Mouse (Mus musculus) mesoderm, embryonic 11.5 days (tissue): ENCODE results near the gene Rprml.
A peak's percentile ranks its signal among the peaks of the same experiment; 100 is the strongest.

ENCODE experiments used
- DNase-seq: peaks from one replicate; pipeline ENCODE4 v3.0.0-alpha.2; 2012; ENCODE audit warnings: low read depth, low spot score

Gene Rprml

DNA sequence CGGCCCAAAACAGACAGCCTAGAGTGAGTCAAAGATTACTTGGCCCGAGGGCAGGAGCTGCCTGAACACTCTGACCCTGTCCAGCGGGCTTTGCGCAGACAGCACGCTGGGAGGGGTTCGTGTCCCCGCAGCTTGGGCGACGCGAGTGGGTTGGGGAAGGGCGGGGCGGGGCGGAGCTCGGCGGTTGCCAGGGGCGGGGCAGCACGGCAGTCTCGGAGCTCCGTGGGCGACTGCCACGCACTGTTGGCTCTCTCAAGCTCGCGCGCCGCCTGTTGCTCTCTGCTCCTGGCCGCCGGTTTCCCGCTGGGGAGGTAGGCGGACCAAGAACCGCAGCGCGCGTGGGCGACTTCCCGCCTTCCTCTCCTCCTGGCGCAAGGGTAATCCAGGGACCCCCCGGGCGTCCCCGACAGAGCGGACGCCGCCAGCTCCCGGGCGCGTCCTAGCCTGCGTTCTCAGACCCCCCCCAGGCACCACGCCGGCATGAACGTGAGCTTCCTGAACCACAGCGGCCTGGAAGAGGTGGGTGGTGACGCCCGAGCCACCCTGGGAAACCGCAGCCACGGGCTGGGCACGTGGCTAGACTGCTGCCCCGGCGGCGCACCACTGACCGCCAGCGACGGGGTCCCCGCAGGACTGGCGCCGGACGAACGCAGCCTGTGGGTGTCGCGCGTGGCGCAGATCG lies at the start of gene Rprml:
TSS of gene Rprml (plus strand) at position 270 of the 682 bp plus-strand sequence.
- peak; percentile 12 for DNase-seq

DNA sequence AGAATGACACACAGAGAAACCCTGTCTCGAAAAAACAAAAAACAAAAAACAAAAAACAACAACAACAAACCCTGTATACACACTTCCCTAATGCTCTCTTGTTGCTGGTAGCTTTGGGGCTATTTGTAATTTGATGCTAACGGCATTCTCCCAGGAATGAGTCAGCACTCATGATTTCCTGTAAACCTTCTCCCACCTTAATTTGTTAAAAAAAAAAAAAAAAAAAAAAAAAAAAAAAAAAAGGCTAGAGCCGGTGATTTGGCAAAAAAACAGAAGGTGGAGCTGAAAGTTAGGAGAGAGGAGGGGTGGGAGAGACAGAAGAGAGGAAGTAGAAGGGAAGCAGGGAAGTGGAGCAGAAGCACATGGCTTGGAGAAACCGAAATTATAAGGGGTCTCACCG lies 42.8 kb upstream of the Rprml start:
- no peak for DNase-seq

DNA sequence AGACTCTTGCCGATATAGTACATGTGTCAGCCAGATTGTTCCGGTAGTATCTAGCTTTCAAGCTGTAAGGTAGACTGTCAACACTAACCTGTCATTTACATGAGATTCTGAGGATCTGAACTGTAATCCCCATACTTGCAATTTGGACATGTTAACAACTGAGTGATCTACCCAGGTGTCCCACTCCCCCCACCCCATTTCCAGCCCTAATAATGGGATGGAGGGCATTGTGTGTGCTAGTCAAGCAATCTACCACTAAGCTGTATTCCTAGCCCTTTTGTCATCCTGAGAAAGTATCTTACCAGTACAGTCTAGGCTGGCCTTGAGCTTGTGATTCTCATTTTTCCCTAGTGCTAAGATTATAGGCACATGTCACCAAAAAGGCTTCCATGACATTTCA lies 38.6 kb upstream of the Rprml start:
- DNase-seq = no peak

DNA sequence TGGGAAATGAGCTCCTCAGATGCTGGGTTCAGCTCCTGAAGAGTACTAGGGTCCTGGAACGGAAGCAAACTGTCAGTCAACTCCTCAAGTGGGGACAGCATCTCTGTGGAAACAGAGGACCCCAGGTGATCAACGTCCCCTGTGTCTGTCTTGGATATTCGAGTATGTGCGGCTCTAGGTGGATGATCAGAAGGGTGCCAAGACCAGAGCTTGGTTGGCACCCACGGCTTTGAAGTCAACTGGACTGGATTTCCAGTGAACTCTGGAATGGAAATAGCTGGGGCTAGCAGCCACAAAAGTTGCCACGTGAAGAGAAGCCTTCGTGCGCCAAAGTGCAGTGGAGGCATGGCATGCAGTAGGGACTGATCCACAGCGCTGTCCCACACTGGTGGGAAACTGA lies 28.3 kb upstream of the Rprml start, which contains the start of gene Gm884:
TSS of gene Gm884 (minus strand) at position 101 of the 400 bp plus-strand sequence.
- DNase-seq = no peak

DNA sequence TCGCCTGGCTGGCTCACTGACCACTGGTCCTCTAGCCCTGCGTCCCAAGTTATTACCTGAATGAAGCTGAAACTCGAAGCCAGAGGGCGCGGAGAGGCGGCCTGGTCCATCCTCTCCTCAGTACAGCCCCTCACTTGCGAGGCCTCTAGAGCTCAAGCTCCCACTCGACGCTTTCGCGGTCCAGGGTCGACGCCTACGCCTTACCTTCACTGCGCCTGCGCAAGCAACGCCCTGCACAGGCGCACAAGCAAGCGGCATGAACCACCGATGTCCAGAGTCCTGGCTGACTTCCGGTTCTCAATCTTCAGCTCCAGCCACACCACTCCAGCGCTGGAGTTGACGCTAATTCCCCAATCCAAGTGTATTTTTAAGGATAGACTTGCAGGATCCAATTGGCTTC lies 21.9 kb upstream of the Rprml start:
- DNase-seq = no peak

DNA sequence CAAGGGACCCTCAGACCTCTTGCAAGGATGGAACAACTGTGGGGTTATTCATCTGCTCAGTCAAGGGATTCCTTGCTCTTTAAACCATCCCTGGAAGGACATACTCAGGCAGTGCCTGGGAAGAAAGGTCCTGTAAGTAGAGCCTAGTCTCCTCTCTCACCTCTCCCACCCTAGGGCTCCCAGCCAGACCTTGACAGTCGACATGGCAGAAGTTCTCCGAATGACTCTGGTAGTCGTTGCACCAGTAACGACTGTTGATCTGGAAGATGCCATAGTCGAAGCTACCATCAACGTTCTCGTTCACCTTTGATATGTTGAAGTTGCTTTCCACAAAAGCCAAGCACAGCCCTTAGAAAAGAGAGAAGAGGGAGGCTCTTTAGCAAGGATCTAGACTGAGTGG lies 14.6 kb upstream of the Rprml start:
- DNase-seq = no peak

DNA sequence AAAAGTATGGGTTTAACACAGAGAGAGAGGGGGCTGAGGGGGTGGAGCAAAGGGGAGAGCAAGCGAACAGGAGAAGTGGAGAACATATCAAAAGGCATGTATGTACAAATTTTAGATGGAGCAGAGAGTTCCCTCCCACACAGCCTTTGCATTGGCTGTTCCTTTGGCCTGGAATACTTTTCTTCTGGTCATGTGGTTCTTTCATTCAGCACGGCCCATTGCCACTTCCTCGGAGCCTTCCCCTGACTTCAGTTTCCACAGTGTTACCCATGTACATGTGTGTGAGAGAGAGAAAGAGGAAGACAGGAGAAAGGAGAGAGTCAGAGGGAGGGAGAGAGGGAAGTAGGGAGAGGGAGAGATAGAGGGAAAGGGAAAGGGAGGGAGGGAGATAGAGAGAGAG lies 13.9 kb upstream of the Rprml start:
- DNase-seq = no peak

DNA sequence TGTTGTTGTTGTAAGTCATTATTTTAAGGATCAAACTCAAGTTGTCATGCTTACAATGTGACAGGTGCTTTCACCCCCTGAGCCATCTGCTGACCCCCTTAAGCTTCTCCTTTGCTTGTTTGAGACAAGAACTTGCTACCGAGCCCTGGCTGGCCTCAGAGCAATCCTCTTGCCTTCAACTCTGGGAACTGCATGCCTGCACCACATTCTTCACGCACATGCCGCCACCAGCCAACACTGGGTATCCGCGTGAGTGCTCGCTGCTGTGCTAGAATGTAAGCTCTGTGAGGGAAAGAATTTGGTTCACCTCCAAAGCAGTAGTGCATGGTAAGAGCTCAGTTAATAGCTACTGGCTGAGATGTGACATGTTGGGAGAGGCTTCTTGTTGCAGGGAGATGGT lies 13.1 kb upstream of the Rprml start:
- DNase-seq = no peak

DNA sequence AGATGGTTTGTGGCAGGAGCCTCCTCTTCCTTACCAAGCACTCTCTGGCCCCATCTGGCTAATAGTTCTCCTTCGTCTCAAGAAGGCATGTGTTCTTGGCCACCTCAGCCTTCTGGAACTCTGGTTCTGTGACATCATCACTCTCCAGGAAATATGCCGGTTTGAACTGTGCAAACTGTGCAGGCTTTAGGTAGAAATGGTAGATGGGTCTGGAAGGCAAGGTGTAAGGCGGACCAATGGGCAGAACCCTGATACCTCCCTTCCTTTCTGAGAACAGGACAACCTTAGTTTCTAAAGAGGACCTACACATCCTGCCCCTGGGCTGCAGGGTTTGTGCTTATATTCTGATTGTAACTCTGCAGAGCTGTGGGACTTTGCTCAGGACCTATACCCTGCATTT lies 10.6 kb upstream of the Rprml start, which contains the start of gene Lyzl6:
TSS of gene Lyzl6 (minus strand) at position 101 of the 400 bp plus-strand sequence.
- no peak for DNase-seq

DNA sequence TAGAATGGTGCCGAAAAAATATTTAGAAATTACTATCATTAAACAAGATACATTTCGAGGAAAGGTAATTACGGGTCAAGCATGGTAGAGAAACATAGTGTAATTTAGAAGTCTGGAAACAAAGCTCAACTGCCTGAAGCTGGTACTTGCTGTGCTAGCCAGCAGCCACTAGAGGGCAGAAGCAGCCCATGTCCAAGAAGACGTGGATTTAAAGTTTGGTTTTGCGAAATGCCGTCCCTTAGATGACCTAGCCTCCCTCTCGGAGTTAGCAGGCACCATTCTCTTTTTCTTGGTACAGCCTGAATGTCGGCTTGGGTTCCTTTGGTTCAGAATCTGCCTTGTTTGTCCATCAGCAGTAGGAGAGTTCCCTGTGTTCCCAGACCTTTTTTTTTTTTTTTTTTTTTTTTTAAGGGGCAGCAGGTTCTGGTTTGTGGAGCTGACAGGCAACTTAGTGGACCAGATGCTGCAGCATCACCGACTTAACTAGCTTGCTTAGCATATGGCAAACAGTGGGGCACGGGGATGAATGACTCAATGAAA lies 9.9 kb upstream of the Rprml start:
- DNase-seq = peak; percentile 84

DNA sequence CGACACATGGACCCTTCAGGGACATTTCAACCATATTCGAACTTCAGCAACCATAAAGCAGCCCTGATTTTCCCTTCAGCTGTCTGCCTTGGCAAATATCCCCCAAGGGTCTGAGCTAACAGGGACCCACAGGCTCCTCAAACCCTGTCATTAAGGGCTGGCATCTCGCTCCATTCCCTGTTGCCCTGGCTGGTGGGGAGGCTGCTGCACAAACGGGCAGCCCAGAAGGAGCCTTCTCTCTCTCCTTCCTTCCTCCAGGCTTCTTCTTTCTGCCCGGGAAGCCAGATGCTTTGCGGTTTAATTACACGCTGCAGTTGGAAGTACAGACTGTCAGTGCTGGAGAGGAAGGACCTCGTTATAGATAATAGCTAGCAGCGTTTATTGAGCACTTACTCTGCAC lies 6.2 kb upstream of the Rprml start:
- no peak for DNase-seq

DNA sequence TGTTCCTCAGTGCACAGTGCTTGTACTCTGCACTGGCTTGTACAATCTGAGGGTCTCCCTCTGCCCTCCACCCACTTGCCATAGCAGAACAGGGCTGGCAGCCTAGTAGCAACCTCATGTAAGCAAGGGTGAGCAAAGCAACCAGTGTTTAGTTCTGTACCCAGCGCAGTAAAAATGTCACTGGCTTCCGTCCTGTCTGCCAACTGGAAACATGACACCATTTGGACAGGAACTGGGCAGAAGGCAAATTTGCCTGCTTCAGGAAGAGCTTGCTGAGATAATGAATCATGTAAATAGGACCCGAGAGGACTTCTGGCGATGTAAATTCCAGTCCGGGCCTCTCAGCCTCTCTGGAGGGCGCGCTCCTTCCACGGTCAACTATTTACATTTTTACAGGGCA lies 3.6 kb upstream of the Rprml start:
- DNase-seq = peak; percentile 48

DNA sequence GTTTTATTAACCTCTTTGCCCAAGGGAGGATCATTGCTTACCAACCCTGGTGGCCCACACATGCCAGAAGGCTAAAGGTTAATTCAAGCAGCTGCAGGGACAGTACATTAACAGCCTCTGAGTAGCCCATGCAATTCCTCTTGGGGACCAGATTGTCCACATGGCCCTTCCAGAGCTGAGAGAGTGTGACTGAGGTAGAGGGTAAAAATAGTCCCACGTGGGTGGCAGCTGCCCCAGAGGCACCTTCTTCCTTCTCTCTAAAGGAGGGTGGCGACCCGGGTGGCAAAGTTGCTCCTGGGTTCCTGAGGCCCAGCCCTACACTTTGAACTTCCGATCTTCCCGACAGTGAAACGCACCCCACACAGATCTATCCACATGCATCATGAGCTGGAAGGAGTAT lies 3.1 kb upstream of the Rprml start:
- peak; percentile 35 for DNase-seq

DNA sequence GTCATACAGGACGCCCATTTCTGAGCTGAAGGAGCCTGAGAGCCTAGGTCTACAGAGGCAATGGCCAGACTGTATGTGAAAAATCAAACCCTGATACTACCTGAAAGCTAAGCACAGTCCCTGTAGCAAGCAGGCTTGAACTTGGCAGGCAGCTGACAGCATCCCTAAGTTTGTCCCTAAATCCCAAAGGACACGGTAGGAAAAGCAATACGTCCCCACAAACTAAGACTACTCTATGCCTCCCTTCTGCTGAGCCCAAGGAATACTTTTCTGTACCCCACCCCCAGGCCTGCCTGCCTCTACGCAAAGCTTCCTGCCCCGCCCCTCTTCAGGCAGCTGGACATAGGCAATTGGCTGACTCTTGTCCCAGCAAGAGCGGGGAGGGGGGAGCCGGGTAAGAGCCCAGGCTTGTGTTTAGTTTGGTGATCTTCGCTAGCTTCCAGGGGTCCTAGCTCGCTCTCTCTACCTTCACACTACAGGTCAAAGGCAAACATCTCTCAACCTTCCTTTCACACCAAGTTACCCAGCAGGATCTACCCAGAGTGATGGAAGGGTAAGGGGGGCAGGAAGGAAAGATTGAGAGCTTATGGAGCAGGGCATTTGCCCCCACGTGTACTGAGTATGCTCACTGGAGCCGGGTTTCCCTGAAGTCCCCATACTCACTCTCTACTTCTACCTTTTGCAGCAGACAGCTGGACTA lies 1.3 kb upstream of the Rprml start:
- DNase-seq = peak; percentile 23

DNA sequence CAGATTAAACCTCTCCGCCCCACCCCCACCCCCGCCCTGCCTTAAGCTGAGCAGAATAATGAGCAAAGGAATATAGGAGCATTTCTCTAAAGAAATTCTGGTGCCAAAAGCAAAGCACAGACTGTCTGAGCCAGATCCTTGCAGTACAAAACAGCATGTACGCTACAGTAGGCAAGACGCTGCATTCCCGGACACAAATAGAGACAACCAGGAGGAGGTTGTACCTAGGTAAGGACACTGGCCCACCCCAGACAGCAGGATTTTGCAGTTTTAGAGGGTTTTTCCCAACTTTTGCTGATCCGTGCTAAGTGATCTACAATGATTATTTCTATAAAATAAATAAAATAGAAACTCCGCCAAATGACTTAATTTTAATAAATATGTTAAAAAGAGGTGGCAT lies 714 bp upstream of the Rprml start:
- no peak for DNase-seq

DNA sequence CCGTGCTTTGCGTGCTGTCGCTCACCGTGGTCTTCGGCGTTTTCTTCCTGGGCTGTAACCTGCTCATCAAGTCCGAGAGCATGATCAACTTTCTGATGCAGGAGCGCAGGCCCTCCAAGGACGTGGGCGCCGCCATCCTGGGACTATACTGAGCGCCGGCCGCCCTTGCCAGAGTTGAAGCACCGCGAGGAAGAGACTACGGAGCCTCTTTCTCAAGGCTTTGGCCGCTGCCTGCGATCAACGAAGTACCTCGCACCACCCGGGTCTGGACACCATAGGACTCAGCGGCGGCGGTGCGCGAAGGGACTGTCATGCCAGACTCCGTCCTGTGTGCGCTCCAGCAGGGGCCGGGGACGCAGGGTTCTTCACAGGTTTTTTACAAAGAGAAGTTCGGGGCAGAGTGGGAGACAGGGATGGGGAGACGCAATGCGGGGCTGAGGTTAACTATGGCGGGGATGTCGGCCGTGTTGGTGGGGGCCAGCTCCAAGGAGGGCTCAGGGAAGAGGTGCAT lies 668 bp downstream of the Rprml start:
- no peak for DNase-seq

DNA sequence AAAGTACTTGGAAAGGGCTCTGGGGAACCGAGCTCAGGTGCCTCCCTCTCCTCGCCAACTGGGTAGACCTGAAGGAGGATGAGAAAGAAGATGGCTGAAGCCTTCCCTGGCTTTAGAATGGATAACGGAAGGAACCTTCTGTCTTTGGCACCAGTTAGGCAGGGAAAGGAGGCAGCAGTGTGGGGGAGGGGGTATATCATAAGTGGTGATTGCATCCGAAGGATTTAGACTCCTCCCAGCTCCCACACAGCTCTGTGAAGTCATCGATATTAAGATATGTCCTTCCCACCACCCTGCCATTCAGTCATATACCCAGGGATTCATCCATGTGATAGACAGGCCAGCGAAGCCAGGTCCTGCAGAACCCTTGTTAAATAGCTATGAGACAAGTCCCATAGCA lies 2.1 kb downstream of the Rprml start:
- no peak for DNase-seq

DNA sequence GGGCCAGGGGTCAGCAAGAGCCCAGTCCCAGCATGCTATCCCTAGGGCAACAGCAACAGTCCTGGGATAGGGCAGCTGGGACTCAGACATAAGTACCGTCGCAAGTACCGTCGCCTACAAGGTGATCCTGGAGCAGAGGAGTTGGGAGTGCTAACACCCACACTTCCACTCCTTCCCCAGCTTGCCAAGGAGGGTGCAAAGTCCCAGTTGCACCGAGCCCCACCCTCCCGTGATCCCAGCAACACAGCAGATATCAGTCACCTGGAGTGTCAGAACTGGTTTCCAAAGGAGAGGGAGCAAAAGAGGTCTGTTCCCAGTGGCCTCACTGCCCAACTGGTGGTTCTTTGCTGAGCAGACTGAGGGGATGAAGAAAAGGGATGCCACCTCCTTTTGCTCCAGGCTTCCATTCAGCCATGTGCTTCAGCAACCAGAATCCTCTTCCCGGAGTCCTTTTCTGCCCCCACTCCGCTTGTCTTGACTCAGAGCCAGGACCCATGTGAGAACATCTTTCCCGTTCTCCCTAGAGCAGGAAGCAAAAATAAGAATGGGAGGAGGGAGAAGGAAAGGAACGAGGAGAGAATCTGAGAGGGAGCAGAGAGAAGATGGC lies 4.1 kb downstream of the Rprml start:
- no peak for DNase-seq

DNA sequence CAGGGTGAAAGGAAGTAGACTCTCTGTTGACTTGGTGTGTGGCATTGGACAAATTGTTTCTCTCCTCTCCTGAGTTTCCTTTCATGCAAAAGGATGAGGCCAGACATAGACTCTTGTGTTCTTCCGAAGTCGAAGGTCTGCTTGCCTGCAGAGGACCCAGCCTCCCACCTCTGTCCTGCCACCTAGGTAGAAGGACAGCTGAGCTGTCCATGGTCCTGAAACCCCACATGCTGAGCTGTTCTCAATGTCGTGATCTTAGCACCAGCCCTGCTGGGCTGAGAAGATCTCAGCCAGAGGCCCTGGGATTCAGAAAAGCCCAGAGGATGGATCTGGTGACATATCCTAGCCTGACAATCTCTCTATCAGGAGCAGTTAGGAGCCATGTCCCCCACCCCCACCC lies 7.2 kb downstream of the Rprml start:
- DNase-seq = peak; percentile 38

DNA sequence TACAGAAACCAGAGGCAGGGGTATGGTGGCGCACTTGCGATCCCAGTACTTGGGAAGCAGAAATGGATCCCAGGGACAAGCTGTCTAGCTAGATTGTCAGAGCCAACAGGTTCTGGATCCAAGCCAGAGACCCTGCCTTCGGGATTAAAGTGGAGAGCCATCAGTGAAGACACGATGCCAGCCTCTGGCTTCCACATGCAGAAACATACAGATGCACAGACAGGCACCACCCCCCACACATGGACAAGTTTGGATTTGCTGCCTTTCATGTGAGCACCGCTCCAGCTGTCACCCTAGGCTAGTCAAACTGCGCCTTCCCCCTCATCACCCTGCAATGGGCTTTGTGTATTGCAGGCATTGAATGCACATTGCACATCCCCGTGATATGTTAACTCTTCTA lies 8.8 kb downstream of the Rprml start:
- DNase-seq = no peak

DNA sequence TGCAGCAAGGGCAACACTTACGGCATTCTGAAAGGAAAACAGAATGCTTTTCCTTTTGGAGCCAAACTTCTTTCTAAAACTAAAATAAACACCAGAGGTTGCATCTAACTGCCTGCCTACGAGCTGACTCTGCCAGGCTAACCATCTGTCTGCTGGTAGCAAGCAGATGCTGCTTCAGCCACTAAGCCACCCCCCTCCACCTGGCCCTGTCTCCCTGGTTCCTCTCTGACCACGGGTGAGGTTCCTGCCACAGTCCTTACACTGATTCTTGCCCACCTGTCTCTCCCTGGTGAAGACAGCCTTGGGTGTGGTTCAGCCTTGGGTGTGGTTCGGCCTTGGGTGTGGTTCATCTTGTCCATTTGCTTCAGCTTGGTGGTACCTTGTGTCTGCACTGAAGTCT lies 12.5 kb downstream of the Rprml start:
- DNase-seq = no peak

DNA sequence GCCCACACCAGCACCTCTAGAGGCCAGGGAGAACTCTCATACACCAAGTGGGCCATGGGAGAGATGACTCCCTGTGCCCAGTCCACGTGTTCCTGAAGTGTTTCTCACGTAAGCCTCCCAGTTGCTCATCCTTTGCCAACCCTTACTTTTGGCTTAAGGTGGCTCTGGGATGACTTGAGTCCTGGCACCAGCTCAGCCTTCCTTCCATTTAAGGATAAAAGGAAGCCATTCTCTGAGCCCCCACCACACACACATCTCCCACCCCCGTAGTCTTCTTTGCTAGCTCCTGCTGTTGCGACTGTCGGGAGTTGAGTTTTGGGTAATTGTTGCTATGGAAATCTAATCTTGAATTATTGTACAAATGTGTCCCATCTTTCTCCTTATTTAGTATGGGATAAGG lies 13.2 kb downstream of the Rprml start:
- DNase-seq = no peak
